Mouse (Mus musculus) spleen, embryonic (tissue): Measurements from ENCODE around the gene Mbd3.

Experiments used
- CTCF ChIA-PET: fragments of 350-600 bp; sonication (Branson Sonifier 250); formaldehyde crosslinking; loops from one replicate; lab custom pipeline; 2022; lab: Charles Lee

The Mbd3 gene

DNA sequence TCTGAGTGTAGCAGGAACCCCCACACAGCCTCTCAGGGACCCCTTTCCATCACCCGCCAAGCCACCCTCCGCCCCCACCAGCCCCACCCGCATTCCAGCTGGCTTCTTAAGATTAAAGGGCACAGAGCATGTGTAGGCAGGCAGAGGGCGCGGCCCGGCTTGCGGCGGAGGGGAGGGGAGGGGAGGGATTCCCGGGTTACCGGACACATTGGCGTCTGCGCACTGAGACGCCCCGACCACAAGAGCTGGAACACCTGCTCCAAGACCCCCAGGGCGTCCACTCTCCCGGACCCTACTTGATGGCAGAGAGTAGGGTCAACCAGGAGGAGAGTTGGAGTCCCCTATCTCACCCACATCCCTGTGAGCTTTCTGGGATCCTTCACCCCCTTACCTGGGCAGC, 54.2 kb downstream of the Mbd3 start:
- CTCF ChIA-PET: interaction anchor here (0.5 to 0.6 kb wide), 2 partner anchors 46 to 88 kb away, joined by 3 to 6 read pairs; no protein-coding TSS in a partner anchor

DNA sequence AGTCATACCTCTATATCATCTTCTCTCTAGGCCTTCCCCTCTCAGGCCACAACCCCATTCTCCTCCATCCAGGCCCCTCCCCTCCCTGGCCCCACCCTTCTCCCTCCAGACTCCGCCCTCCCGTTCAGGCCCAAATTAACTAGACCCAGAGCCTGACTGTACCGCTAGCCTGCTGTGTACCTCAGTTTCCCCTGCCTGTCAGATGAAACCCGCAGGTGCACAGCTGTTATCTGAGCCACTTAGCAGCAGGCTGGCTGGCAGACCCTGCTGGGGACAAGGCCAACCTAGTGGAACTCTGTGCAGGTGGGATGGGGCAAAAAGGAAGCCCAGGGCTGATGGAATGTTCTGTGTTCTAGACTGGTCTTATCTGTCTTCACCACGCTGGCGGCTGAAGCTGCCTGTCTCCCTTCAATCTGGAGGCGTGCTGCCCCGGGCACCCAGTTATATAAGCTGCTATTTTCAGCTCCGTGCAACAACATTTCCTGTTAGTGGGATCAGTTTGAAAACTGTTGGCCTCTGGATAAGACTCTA, 55.2 kb downstream of the Mbd3 start:
- CTCF ChIA-PET: no interaction called here

DNA sequence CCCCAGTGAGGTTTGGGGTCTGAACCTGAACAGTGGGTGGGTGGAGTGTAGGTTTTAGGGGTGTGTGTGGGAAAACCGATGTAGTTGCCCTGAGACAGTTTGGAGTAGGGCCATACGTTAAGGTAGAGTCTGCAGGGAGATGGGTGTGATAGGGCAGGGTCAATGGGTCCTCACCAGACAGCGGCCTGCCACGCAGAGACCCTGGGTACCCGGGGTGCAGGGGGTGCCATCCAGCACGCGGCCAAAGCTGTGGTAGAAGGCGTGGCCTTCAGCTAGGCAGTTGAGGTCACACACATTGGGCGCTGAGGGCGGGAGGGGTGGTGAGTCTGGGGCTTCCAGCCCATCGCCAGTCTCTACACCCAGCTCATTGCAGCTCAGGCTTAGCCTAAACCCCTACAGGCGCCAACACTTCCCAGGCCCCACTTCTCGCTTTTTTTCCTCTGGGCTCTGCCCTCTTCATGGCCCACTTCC, 55.9 kb downstream of the Mbd3 start:
- CTCF ChIA-PET: interaction anchor here (0.9 to 1.0 kb wide), 2 partner anchors 39 to 60 kb away, joined by 3 read pairs; no protein-coding TSS in a partner anchor

DNA sequence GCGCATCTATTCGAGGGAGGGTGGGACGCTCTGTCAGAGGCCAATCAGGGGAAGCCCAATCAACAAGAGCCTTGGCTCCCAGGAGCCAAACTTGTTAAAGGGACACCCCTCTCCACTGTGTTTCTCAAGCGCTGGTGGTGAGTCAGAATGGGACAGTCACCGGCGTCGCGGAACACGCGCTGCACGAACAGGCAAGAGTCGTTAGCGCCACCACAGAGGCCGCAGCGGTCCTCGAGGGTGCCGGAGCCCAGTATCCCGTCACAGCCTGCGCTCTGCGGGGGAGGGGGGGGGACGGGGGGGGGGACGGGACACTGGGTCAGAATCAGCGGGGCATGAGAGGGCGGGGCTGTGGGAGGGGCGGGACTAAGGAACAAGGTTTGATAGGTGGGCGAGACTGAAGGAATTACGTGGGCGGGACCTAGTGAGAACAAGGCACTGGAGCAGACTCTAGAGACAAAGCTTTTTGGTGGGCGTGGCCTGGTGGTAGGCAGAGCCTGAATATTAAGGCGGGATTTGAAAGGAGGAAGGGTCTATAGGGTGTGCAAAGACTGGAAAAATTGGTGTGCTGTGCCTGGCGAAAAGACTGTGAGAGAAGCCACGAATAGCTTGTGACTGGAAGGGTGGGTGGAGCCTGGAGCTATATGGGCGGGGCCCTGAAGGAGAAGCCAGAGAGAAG, 56.5 kb downstream of the Mbd3 start:
- CTCF ChIA-PET: interaction anchor here (0.9 to 1.0 kb wide), 2 partner anchors 38 to 60 kb away, joined by 3 read pairs; no protein-coding TSS in a partner anchor
